Mouse (Mus musculus): ENCODE results near the gene Lamtor2. TPM values are rescaled to one million over a fixed set of nuclear protein-coding genes. Genes with fewer than 3 reads are reported as not detected.

Gene Lamtor2
- polyA plus RNA-seq, 1 experiment from 2014 or later = 198 TPM

- H3K27me3 ChIP-seq (replicated peaks) = no peaks in the 10 kb centered on the region
- H3K9ac ChIP-seq = no peak overlapping the region
- peak overlapping the region; percentile 91 for H3K27ac ChIP-seq
- WGBS = 63% methylated on average over 3 of the region's 3 CpGs
- peak overlapping the region; percentile 36; the same call in 1 of the 2 replicates for H3K4me3 ChIP-seq (replicated peaks)
- peaks cover 39% of the 10 kb centered on the region for H3K4me1 ChIP-seq
- no peaks in the 10 kb centered on the region for H3K36me3 ChIP-seq
- ATAC-seq (ENCODE audit: insufficient read depth, low FRiP score, low read depth) = peak; percentile 3; the same call in 1 of the 2 replicates
- H3K9me3 ChIP-seq = no peaks in the 10 kb centered on the region
- H3K4me2 ChIP-seq = peak overlapping the region; percentile 52
Measured at GRCm38 (mm10) chr3:88509250-88509649, 43.6 kb downstream of the Lamtor2 start.

GRCm38 (mm10) chr3:88505765-88506164 lies 47.1 kb downstream of the Lamtor2 start:
- Histone ChIP-seq H3K27me3 (replicated peaks) (no peaks in the 10 kb centered on the region), H3K9me3 (no peaks in the 10 kb centered on the region), H3K4me2 (no peak overlapping the region), H3K36me3 (no peaks in the 10 kb centered on the region), H3K4me3 (replicated peaks) (no peak overlapping the region), H3K27ac (peak overlapping the region; percentile 12; the same call in 1 of the 2 replicates), H3K4me1 (peaks cover 33% of the 10 kb centered on the region), H3K9ac (no peak overlapping the region)
- ATAC-seq (ENCODE audit: insufficient read depth, low FRiP score, low read depth) = no peak
- WGBS = 52% methylated on average over 7 of the region's 7 CpGs

GRCm38 (mm10) chr3:88505081-88505480 lies 47.8 kb downstream of the Lamtor2 start:
- peak overlapping the region; percentile 65; the same call in 1 of the 2 replicates for H3K27ac ChIP-seq
- H3K4me1 ChIP-seq = peaks cover 40% of the 10 kb centered on the region
- H3K4me3 ChIP-seq (replicated peaks) = no peak overlapping the region
- H3K9ac ChIP-seq = no peak overlapping the region
- no peak overlapping the region for H3K4me2 ChIP-seq
- H3K36me3 ChIP-seq = no peaks in the 10 kb centered on the region
- H3K9me3 ChIP-seq = no peaks in the 10 kb centered on the region
- no peaks in the 10 kb centered on the region for H3K27me3 ChIP-seq (replicated peaks)
- ATAC-seq (ENCODE audit: insufficient read depth, low FRiP score, low read depth) = no peak
- 56% methylated on average over 6 of the region's 6 CpGs for WGBS

GRCm38 (mm10) chr3:88503881-88504746 lies 48.8 kb downstream of the Lamtor2 start:
- peak overlapping the region; percentile 85; the same call in 1 of the 2 replicates for H3K4me2 ChIP-seq
- 39% methylated on average over 8 of the region's 8 CpGs for WGBS
- H3K27ac ChIP-seq = peak overlapping the region; percentile 94
- H3K9me3 ChIP-seq = no peaks in the 10 kb centered on the region
- no peaks in the 10 kb centered on the region for H3K36me3 ChIP-seq
- peaks cover 39% of the 10 kb centered on the region for H3K4me1 ChIP-seq
- no peak overlapping the region for H3K9ac ChIP-seq
- no peak overlapping the region for H3K4me3 ChIP-seq (replicated peaks)
- no peaks in the 10 kb centered on the region for H3K27me3 ChIP-seq (replicated peaks)
- no peak for ATAC-seq (ENCODE audit: insufficient read depth, low FRiP score, low read depth)

GRCm38 (mm10) chr3:88503505-88503863 lies 49.4 kb downstream of the Lamtor2 start:
- Histone ChIP-seq H3K27ac (peak overlapping the region; percentile 94), H3K4me1 (peaks cover 39% of the 10 kb centered on the region), H3K9me3 (no peaks in the 10 kb centered on the region), H3K36me3 (no peaks in the 10 kb centered on the region), H3K4me2 (peak overlapping the region; percentile 85), H3K27me3 (replicated peaks) (no peaks in the 10 kb centered on the region), H3K9ac (no peak overlapping the region), H3K4me3 (replicated peaks) (peak overlapping the region; percentile 68)
- 14% methylated on average over 4 of the region's 4 CpGs for WGBS
- peak; percentile 23 for ATAC-seq (ENCODE audit: insufficient read depth, low FRiP score, low read depth)

GRCm38 (mm10) chr3:88502641-88503504 lies 50.0 kb downstream of the Lamtor2 start:
- no peaks in the 10 kb centered on the region for H3K9me3 ChIP-seq
- peak overlapping the region; percentile 68 for H3K4me3 ChIP-seq (replicated peaks)
- peak overlapping the region; percentile 92 for H3K9ac ChIP-seq
- H3K27me3 ChIP-seq (replicated peaks) = no peaks in the 10 kb centered on the region
- peak; percentile 94 for ATAC-seq (ENCODE audit: insufficient read depth, low FRiP score, low read depth)
- H3K36me3 ChIP-seq = no peaks in the 10 kb centered on the region
- H3K4me1 ChIP-seq = peaks cover 40% of the 10 kb centered on the region
- H3K4me2 ChIP-seq = peak overlapping the region; percentile 85
- 1% methylated on average over 52 of the region's 55 CpGs for WGBS
- peak overlapping the region; percentile 94 for H3K27ac ChIP-seq

- Histone ChIP-seq H3K4me3 (replicated peaks) (peak overlapping the region; percentile 68), H3K4me1 (peaks cover 45% of the 10 kb centered on the region), H3K4me2 (peak overlapping the region; percentile 85), H3K9ac (peak overlapping the region; percentile 92), H3K27ac (peak overlapping the region; percentile 94), H3K27me3 (replicated peaks) (no peaks in the 10 kb centered on the region), H3K36me3 (no peaks in the 10 kb centered on the region), H3K9me3 (no peaks in the 10 kb centered on the region)
- no peak for ATAC-seq (ENCODE audit: insufficient read depth, low FRiP score, low read depth)
- 19% methylated on average over 11 of the region's 11 CpGs for WGBS
Measured at GRCm38 (mm10) chr3:88502031-88502571, 50.8 kb downstream of the Lamtor2 start.

- Histone ChIP-seq H3K9me3 (no peaks in the 10 kb centered on the region), H3K27me3 (replicated peaks) (no peaks in the 10 kb centered on the region), H3K4me2 (peak overlapping the region; percentile 85), H3K4me3 (replicated peaks) (peak overlapping the region; percentile 68), H3K36me3 (no peaks in the 10 kb centered on the region), H3K4me1 (peaks cover 45% of the 10 kb centered on the region), H3K27ac (peak overlapping the region; percentile 94), H3K9ac (peak overlapping the region; percentile 92)
- ATAC-seq (ENCODE audit: insufficient read depth, low FRiP score, low read depth) = no peak
- 49% methylated on average over 6 of the region's 6 CpGs for WGBS
Measured at GRCm38 (mm10) chr3:88501366-88502030, 51.4 kb downstream of the Lamtor2 start.

- ATAC-seq (ENCODE audit: insufficient read depth, low FRiP score, low read depth) = no peak
- H3K27me3 ChIP-seq (replicated peaks) = no peaks in the 10 kb centered on the region
- WGBS = 49% methylated on average over 4 of the region's 4 CpGs
- no peaks in the 10 kb centered on the region for H3K36me3 ChIP-seq
- H3K4me1 ChIP-seq = peaks cover 46% of the 10 kb centered on the region
- no peaks in the 10 kb centered on the region for H3K9me3 ChIP-seq
- H3K27ac ChIP-seq = 0 out of 2 replicates have a peak overlapping the region, but pooled peaks have one; percentile 16
- H3K4me3 ChIP-seq (replicated peaks) = peak overlapping the region; percentile 68
- no peak overlapping the region for H3K9ac ChIP-seq
- H3K4me2 ChIP-seq = peak overlapping the region; percentile 85
Measured at GRCm38 (mm10) chr3:88500655-88501365, 52.1 kb downstream of the Lamtor2 start.

- no peak overlapping the region for H3K4me3 ChIP-seq (replicated peaks)
- peaks cover 50% of the 10 kb centered on the region for H3K4me1 ChIP-seq
Measured at GRCm38 (mm10) chr3:88500087-88500486, 52.8 kb downstream of the Lamtor2 start.

More at GRCm38 (mm10) chr3:88500087-88500486, 52.8 kb downstream of the Lamtor2 start:
- Histone ChIP-seq H3K4me2 (peak overlapping the region; percentile 85), H3K9me3 (no peaks in the 10 kb centered on the region), H3K27ac (peak overlapping the region; percentile 31; the same call in 1 of the 2 replicates), H3K9ac (no peak overlapping the region), H3K27me3 (replicated peaks) (no peaks in the 10 kb centered on the region), H3K36me3 (no peaks in the 10 kb centered on the region)
- no peak for ATAC-seq (ENCODE audit: insufficient read depth, low FRiP score, low read depth)
- 85% methylated on average over 7 of the region's 7 CpGs for WGBS

All from stomach, embryonic 15.5 days (tissue).